Mouse (Mus musculus) intestine, embryonic 14.5 days (tissue): Measurements from ENCODE around the gene Fam171a1. TPM values are rescaled to one million over a fixed set of nuclear protein-coding genes. Genes with fewer than 3 reads are reported as not detected.

ENCODE experiments used
- ATAC-seq: fragments of 200-750 bp; cut with Nextera tagmentation; replicated peaks from 2 replicates; pipeline ENCODE4 v1.8.0; 2017; ENCODE audit warnings: low read depth, moderate number of reproducible peaks, moderate TSS enrichment, moderate library complexity; ENCODE audit not compliant: low FRiP score, low TSS enrichment
- DNase-seq: peaks from one replicate; pipeline ENCODE4 v3.0.0-alpha.2; 2018; ENCODE audit warnings: low spot score
- H3K27ac ChIP-seq: fragments of 300-500 bp; sonication (generic); 2 replicates; pipeline ENCODE4 v1.5.1; 2014; ENCODE audit warnings: low read depth, mild to moderate bottlenecking, control low read depth
- H3K27me3 ChIP-seq: fragments of 300-500 bp; sonication (generic); replicated peaks from 2 replicates; pipeline ENCODE4 v1.6.1; 2014; ENCODE audit warnings: low read length, control low read depth; ENCODE audit not compliant: control insufficient read depth, insufficient read depth
- H3K36me3 ChIP-seq: fragments of 300-500 bp; sonication (generic); 2 replicates; pipeline ENCODE4 v1.6.1; 2014; ENCODE audit warnings: low read length, control low read depth; ENCODE audit not compliant: control insufficient read depth, insufficient read depth
- H3K4me1 ChIP-seq: fragments of 300-500 bp; sonication (generic); replicated peaks from 2 replicates; pipeline ENCODE4 v1.6.1; 2014; ENCODE audit warnings: low read length, control low read depth, mixed read lengths; ENCODE audit not compliant: control insufficient read depth, insufficient read depth
- H3K4me2 ChIP-seq: fragments of 300-500 bp; sonication (generic); 2 replicates; pipeline ENCODE4 v1.6.1; 2014; ENCODE audit warnings: low read length
- H3K4me3 ChIP-seq: fragments of 300-500 bp; sonication (generic); 2 replicates; pipeline ENCODE4 v1.5.1; 2014; ENCODE audit warnings: low read depth, low read length, control low read depth, mixed read lengths
- H3K9ac ChIP-seq: fragments of 300-500 bp; sonication (generic); 2 replicates; pipeline ENCODE4 v1.6.1; 2014; ENCODE audit warnings: mild to moderate bottlenecking, low read length
- H3K9me3 ChIP-seq: fragments of 300-500 bp; sonication (generic); 2 replicates; pipeline ENCODE4 v1.6.1; 2016; ENCODE audit warnings: low read length, control low read depth; ENCODE audit not compliant: control insufficient read depth
- WGBS: fragments of 180-500 bp; shearing (Covaris S2); extraction: QIAGEN DNeasy Blood & Tissue Kit; methylation state at CpG from one replicate; pipeline ENCODE4 v1.1.7; 2014; 5-methylcytosine and 5-hydroxymethylcytosine counted together
- polyA plus RNA-seq: library from polyadenylated mRNA; unstranded; fragments of >200 nt; fragmentation: Nextera tagmentation; extraction: Ambion mirVana; gene quantifications from 2 replicates; pipeline ENCODE4 v1.2.1, GENCODE M21; 2014

Gene Fam171a1
- polyA plus RNA-seq, 1 experiment from 2014 or later = 39.9 TPM

DNA sequence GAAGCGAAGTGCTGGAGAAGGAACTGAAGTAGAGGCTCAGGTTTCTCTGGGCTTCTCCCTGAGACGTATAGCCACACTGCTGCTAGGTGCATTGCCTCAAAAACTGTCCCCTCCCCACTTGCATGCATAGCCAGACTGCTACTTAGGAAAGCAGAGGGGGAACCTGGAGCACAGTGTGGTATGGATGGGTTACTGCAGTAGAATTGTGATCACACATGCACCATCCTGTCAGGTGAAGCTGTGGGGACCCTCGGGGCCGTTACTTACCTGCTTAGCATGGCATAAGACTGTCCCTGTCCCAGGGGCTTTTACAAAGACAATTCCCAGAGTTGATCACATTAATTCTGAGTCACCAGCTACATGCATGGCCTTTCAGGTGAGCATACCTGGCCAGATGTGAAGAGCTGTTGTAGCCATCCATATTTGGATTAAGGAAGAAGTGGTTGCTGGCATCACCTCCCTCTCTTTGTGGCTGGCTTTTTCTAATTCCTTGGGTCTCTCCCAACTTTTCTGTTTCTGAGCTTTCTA, 14.4 kb downstream of the Fam171a1 start:
- Histone ChIP-seq H3K36me3 (no peaks in the 10 kb centered on the region), H3K4me3 (no peak overlapping the region), H3K27ac (0 out of 2 replicates have a peak overlapping the region, but pooled peaks have one; percentile 33), H3K9me3 (no peaks in the 10 kb centered on the region), H3K4me2 (no peak overlapping the region), H3K4me1 (peaks cover 3% of the 10 kb centered on the region; the same call in 1 of the 2 replicates), H3K9ac (no peak overlapping the region), H3K27me3 (no peaks in the 10 kb centered on the region)
- ATAC-seq (no peak), DNase-seq (no peak)
- 68% methylated on average over 4 of the region's 4 CpGs for WGBS

DNA sequence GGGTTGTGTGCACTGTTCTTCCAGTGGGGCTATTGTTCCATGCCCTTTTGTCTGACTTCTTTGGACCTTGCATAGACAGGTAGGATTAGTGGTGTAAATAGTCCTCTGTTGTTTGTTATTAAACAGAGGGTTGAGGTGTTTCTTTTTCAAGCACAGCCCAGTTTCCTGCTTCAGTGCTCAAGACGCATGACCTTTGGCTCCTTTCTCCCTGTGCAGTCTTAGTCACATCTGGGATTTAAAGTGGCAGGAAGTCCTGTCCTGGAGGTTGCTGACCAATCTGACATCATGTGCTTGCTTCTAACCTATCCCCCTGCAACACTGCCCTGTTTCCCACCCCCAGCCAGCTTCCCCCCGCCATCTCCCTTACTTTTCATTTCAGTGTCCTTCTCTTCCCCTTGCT, 14.9 kb downstream of the Fam171a1 start:
- H3K27ac ChIP-seq = 0 out of 2 replicates have a peak overlapping the region, but pooled peaks have one; percentile 33

DNA sequence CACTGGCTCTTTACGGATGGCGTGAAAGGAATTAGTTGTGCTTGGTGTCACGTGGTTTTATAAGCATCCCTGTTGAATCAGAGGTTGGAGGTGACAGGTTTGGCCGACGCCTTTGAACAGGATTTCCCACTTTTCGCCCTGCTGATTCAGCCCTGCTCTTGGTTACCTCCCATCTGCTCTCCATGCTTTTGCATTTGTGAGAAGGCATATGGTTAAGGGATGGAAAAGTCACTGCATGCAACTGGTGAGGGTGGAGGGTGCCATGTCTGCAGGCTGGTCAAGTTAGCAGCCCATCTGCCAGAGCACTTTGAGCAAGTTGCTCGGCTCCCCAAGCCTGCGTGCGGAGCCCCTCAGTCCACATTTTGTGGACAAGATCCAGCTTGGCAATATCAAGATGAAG, 18.4 kb downstream of the Fam171a1 start:
- 81% methylated on average over 9 of the region's 9 CpGs for WGBS
- Histone ChIP-seq H3K36me3 (no peaks in the 10 kb centered on the region), H3K27ac (no peak overlapping the region), H3K27me3 (no peaks in the 10 kb centered on the region), H3K9me3 (no peaks in the 10 kb centered on the region), H3K4me1 (peaks cover 25% of the 10 kb centered on the region), H3K4me3 (no peak overlapping the region), H3K4me2 (no peak overlapping the region), H3K9ac (no peak overlapping the region)
- ATAC-seq = no peak
- DNase-seq = no peak

More for the DNA sequence above, 14.9 kb downstream of the Fam171a1 start:
- H3K9me3 ChIP-seq = no peaks in the 10 kb centered on the region
- H3K27me3 ChIP-seq = no peaks in the 10 kb centered on the region
- H3K36me3 ChIP-seq = no peaks in the 10 kb centered on the region
- H3K4me3 ChIP-seq = no peak overlapping the region
- peak; percentile 55; the same call in 1 of the 2 replicates for ATAC-seq
- no peak overlapping the region for H3K4me2 ChIP-seq
- 60% methylated on average over 2 of the region's 2 CpGs for WGBS
- H3K4me1 ChIP-seq = peaks cover 4% of the 10 kb centered on the region; the same call in 1 of the 2 replicates
- H3K9ac ChIP-seq = no peak overlapping the region
- no peak for DNase-seq

DNA sequence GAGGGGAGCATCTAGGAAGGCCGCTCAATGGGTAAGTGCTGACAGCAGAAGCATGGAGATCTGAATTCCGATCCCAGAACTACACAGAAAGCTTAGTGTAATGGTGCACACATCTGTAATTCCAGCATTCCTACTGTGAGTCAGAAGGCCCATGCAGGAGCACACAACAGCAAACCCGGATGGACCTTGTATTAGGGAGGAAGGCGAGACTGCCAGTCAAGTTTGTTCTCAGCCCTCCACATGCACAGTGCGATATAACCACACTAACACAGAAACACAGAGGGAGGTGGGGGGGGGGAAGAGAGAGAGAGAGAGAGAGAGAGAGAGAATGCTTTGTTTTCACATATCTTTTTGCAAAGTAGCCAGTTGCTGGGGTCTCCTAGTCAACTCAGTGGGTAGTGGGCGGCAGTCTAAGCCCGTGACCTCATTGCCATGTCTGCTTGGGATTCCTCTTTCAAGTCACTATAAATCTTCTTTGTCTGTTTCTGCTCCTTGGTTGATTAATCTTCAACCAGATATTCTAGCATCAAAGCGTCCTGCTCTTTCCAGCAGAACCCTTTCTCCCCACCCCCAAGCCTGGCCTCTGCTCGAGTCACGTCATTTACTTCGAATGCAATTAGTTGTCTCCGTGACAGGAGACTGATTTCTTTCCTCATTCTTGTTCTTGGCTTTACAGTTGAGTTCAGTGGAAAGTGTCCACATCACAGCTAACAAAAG, 20.7 kb downstream of the Fam171a1 start:
- no peak overlapping the region for H3K9ac ChIP-seq
- peak overlapping the region; percentile 16 for H3K4me2 ChIP-seq
- H3K36me3 ChIP-seq = no peaks in the 10 kb centered on the region
- peaks cover 30% of the 10 kb centered on the region for H3K4me1 ChIP-seq
- H3K27ac ChIP-seq = peak overlapping the region; percentile 62
- ATAC-seq = peak; percentile 79
- no peaks in the 10 kb centered on the region for H3K27me3 ChIP-seq
- H3K4me3 ChIP-seq = no peak overlapping the region
- DNase-seq = peak; percentile 67
- H3K9me3 ChIP-seq = no peaks in the 10 kb centered on the region
- WGBS = 40% methylated on average over 12 of the region's 12 CpGs

DNA sequence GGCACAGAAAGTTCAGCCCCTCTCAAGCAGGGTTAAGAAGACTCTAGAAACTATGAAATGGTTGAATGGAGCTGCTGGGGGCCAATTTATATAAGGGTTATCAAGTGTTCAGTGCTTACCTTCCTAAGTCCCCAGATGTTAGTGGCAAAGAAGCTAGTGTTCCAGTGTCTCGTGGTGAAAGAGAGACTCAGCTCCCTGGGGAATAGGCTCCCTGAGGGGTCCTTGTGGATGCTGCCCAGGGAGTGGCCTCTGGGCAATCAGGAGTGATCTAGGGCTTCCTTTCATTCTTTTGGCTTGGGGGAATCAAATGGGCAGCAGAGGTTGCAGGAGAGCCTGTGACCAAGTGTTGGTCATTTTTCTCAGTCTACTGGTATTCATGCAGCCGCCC, 21.3 kb downstream of the Fam171a1 start:
- Histone ChIP-seq H3K36me3 (no peaks in the 10 kb centered on the region), H3K27ac (peak overlapping the region; percentile 62), H3K9me3 (no peaks in the 10 kb centered on the region), H3K27me3 (no peaks in the 10 kb centered on the region), H3K4me3 (no peak overlapping the region), H3K9ac (no peak overlapping the region), H3K4me2 (peak overlapping the region; percentile 16; the same call in 1 of the 2 replicates), H3K4me1 (peaks cover 30% of the 10 kb centered on the region)
- ATAC-seq (peak; percentile 7; the same call in 1 of the 2 replicates), DNase-seq (no peak)
- 34% methylated on average over 2 of the region's 2 CpGs for WGBS

DNA sequence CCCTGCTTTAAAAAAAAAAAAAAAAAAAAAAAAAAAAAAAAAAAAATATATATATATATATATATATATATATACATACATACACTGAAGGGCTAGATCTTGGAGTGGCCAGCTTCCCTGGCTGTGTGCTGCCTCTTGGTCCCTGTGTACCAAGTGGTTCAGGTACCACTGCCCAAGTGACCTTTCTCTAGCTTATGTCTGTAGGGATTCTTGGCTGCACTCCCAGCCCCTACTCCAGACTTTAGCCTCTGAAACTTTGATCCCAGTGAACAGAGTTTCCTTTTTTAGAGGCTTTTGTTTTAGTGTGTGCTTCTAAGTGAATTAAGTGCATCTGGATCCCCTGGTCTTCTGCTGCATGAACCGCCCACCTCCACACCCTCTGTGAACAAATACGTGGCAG, 24.3 kb downstream of the Fam171a1 start:
- no peak overlapping the region for H3K27ac ChIP-seq
- no peak overlapping the region for H3K4me3 ChIP-seq
- no peak for DNase-seq
- WGBS = 57% methylated on average over 2 of the region's 2 CpGs
- H3K27me3 ChIP-seq = no peaks in the 10 kb centered on the region
- H3K4me2 ChIP-seq = no peak overlapping the region
- no peaks in the 10 kb centered on the region for H3K9me3 ChIP-seq
- H3K9ac ChIP-seq = no peak overlapping the region
- ATAC-seq = no peak
- peaks cover 34% of the 10 kb centered on the region for H3K4me1 ChIP-seq
- H3K36me3 ChIP-seq = no peaks in the 10 kb centered on the region

DNA sequence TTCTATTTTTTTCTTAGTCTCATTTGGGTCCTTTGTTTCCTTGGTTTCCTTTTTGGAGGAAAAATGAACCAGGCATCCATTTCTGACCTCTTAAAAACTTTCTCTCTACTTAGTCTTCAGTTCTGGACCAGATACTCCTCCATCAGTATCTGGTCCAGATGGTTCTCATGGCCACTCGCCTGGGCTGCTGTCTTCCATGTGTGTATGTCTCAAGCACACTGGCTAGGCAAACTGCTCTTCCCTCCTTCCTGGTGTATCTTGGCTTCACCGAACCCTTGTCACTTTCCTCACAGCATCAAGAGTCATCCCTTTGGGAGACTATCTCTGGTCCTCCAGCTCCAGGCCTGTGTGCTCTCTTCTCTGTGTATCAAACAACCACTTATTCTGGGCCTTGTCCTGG, 25.0 kb downstream of the Fam171a1 start:
- 84% methylated on average over 2 of the region's 2 CpGs for WGBS
- Histone ChIP-seq H3K9me3 (no peaks in the 10 kb centered on the region), H3K27me3 (no peaks in the 10 kb centered on the region), H3K4me3 (no peak overlapping the region), H3K36me3 (no peaks in the 10 kb centered on the region), H3K4me2 (no peak overlapping the region), H3K4me1 (peaks cover 32% of the 10 kb centered on the region), H3K9ac (no peak overlapping the region), H3K27ac (no peak overlapping the region)
- DNase-seq (no peak), ATAC-seq (no peak)

DNA sequence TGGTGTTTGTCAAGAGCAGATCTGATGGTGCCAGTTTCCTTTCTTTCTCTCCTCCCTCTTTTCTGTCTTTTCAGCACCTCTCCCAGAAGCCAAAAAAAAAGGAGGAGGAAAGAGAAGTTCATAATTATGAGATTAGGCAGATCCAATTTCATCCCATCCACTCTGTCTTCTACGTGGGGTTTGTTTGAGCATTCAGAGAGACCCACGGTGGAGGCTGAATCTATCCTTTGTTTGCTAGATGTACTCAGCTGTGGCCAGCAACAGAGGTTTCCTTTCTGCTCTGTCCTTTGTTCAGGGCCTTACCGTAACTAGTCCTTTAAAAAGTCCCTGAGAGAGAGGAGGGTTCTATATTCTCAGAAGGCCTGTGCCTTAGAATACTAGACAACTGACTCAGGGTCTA, 25.6 kb downstream of the Fam171a1 start:
- no peak overlapping the region for H3K4me2 ChIP-seq
- H3K9me3 ChIP-seq = no peaks in the 10 kb centered on the region
- H3K36me3 ChIP-seq = no peaks in the 10 kb centered on the region
- no peak overlapping the region for H3K9ac ChIP-seq
- ATAC-seq = no peak
- no peak for DNase-seq
- peak overlapping the region; percentile 18; the same call in 1 of the 2 replicates for H3K27ac ChIP-seq
- 34% methylated on average over 3 of the region's 3 CpGs for WGBS
- no peak overlapping the region for H3K4me3 ChIP-seq
- H3K27me3 ChIP-seq = no peaks in the 10 kb centered on the region
- H3K4me1 ChIP-seq = peaks cover 27% of the 10 kb centered on the region

DNA sequence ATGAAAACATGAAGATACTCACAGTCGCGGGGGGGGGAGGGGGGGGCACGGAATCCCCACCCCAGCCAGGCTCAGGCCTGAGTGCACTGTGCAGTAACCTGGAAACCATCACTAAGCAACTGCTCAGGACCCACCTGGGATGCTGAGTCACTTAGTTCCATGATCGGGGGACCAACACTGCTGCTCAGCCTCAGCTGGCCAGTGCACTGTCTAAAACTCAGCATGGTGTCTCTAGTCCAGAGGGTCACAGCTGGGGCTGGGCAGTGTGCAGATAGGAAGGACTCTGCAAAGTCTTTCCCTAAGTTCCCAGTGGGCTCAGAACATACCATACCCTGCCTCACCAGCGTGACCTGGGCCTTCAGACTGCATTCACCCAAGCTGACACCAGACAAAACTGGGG, 26.6 kb downstream of the Fam171a1 start:
- no peak for ATAC-seq
- 75% methylated on average over 5 of the region's 5 CpGs for WGBS
- DNase-seq = no peak

More for the DNA sequence above, 26.6 kb downstream of the Fam171a1 start:
- Histone ChIP-seq H3K4me1 (peaks cover 18% of the 10 kb centered on the region), H3K4me3 (no peak overlapping the region), H3K27ac (no peak overlapping the region), H3K9me3 (no peaks in the 10 kb centered on the region), H3K9ac (no peak overlapping the region), H3K4me2 (no peak overlapping the region), H3K27me3 (no peaks in the 10 kb centered on the region), H3K36me3 (no peaks in the 10 kb centered on the region)
